Mouse (Mus musculus) olfactory bulb, adult 2 months (tissue): ENCODE data around the gene Ak5.

ENCODE experiments used
- CTCF ChIP-seq: fragments of 200-500 bp; IDR thresholded peaks from 2 replicates; pipeline ENCODE4 v1.5.1; 2012; ENCODE audit warnings: low read depth, mild to moderate bottlenecking, low read length, moderate library complexity; ENCODE audit not compliant: insufficient read depth
- POLR2A ChIP-seq: fragments of 200-500 bp; IDR thresholded peaks from 2 replicates; pipeline ENCODE4 v1.6.1; 2012; ENCODE audit warnings: mild to moderate bottlenecking, low read depth, low read length, moderate library complexity; ENCODE audit not compliant: insufficient read depth

- TF ChIP-seq CTCF (no peak), POLR2A (no peak)
These were observed 113.8 kb downstream of the Ak5 start for GRCm38 (mm10) chr3:152554366-152554765.
